Mouse (Mus musculus) forebrain, embryonic 12.5 days (tissue): ENCODE results near the gene Pax3. TPM values are rescaled to one million over a fixed set of nuclear protein-coding genes. Genes with fewer than 3 reads are reported as not detected.

ENCODE experiments used
- ATAC-seq: fragments of 200-750 bp; cut with Nextera tagmentation; 2 replicates; pipeline ENCODE4 v1.8.0; 2017; ENCODE audit warnings: moderate TSS enrichment; ENCODE audit not compliant: low FRiP score
- H3K27ac ChIP-seq: fragments of 300-500 bp; sonication (generic); 2 replicates; pipeline ENCODE4 v1.5.1; 2016; ENCODE audit warnings: mild to moderate bottlenecking
- H3K27me3 ChIP-seq: fragments of 300-500 bp; sonication (generic); 2 replicates; pipeline ENCODE4 v1.6.1; 2016; ENCODE audit warnings: mild to moderate bottlenecking
- H3K36me3 ChIP-seq: fragments of 300-500 bp; sonication (generic); replicated peaks from 2 replicates; pipeline ENCODE4 v1.6.1; 2016; ENCODE audit warnings: mild to moderate bottlenecking
- H3K4me1 ChIP-seq: fragments of 300-500 bp; sonication (generic); 2 replicates; pipeline ENCODE4 v1.6.1; 2016
- H3K4me2 ChIP-seq: fragments of 300-500 bp; sonication (generic); 2 replicates; pipeline ENCODE4 v1.6.1; 2016; ENCODE audit warnings: mild to moderate bottlenecking, moderate library complexity
- H3K4me3 ChIP-seq: fragments of 300-500 bp; sonication (generic); replicated peaks from 2 replicates; pipeline ENCODE4 v1.5.1; 2016; ENCODE audit warnings: mild to moderate bottlenecking
- H3K9ac ChIP-seq: fragments of 300-500 bp; sonication (generic); 2 replicates; pipeline ENCODE4 v1.6.1; 2016; ENCODE audit warnings: mild to moderate bottlenecking
- H3K9me3 ChIP-seq: fragments of 300-500 bp; sonication (generic); 2 replicates; pipeline ENCODE4 v1.6.1; 2016
- WGBS: fragments of 180-500 bp; shearing (Covaris S2); methylation state at CpG from one replicate; pipeline ENCODE4 v1.1.7; 2016; 5-methylcytosine and 5-hydroxymethylcytosine counted together
- polyA plus RNA-seq: library from polyadenylated mRNA; unstranded; fragments of >200 nt; fragmentation: Nextera tagmentation; extraction: Ambion mirVana; gene quantifications from 2 replicates; pipeline ENCODE4 v1.2.1, GENCODE M21; 2016

Pax3 gene
- polyA plus RNA-seq, 1 experiment from 2014 or later: 3.6 TPM

DNA sequence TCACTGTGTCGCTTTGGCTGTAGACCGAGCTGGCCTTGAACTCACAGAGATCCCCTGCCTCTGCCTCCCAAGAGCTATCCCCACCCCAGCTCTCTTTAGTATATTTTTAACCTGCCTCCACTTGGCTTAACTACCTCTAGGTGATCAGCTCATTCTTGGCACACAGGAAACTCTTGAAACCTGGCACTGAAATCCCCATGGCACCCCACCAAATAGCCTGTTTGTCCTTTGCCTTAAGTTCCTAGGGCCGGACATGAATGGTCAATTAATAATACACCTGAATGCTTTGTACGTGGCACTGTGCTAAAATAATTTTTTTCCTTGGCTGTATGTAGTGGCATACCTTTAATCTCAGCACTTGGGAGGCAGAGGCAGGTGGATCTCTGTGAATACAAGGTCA, 41.1 kb downstream of the Pax3 start:
- H3K27ac ChIP-seq: no peak overlapping the region
- no peak for ATAC-seq
- H3K4me2 ChIP-seq: no peak overlapping the region
- 87% methylated on average over 4 of the region's 4 CpGs for WGBS
- H3K36me3 ChIP-seq: no peaks in the 10 kb centered on the region
- H3K4me1 ChIP-seq: no peaks in the 10 kb centered on the region; the same call in 1 of the 2 replicates
- H3K27me3 ChIP-seq: peaks cover 91% of the 10 kb centered on the region
- no peaks in the 10 kb centered on the region for H3K9me3 ChIP-seq
- no peak overlapping the region for H3K4me3 ChIP-seq
- no peak overlapping the region for H3K9ac ChIP-seq

GRCm38 (mm10) chr1:78148011-78148623, 48.8 kb downstream of the Pax3 start:
- Histone ChIP-seq H3K4me3 (no peak overlapping the region), H3K4me1 (peaks cover 20% of the 10 kb centered on the region; the same call in 1 of the 2 replicates), H3K9me3 (no peaks in the 10 kb centered on the region), H3K4me2 (no peak overlapping the region), H3K9ac (no peak overlapping the region), H3K36me3 (no peaks in the 10 kb centered on the region), H3K27ac (no peak overlapping the region), H3K27me3 (peaks cover 94% of the 10 kb centered on the region)
- 48% methylated on average over 2 of the region's 2 CpGs for WGBS
- no peak for ATAC-seq

DNA sequence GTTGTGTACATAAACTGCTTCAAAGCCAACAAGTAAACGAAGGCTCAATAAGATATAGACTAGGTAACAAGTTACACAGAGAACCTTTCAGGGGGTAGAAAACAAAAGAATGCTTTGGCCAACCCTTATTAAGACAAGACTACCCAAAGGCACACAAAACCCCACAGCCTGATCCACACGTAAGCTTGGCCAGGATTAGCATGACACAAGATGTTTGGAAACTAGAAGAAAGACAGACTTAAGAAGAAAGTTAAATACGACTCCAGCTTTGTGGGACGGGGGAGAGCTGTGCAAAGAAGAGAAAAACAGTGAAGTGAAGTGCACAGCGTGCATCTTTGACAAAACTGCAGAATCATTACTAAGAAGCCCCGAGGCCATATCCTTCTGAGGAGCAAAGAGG, 53.5 kb downstream of the Pax3 start:
- Histone ChIP-seq H3K4me2 (no peak overlapping the region), H3K36me3 (no peaks in the 10 kb centered on the region), H3K27ac (no peak overlapping the region), H3K9me3 (no peaks in the 10 kb centered on the region), H3K4me1 (peaks cover 53% of the 10 kb centered on the region), H3K4me3 (no peak overlapping the region), H3K9ac (no peak overlapping the region), H3K27me3 (peaks cover 90% of the 10 kb centered on the region)
- WGBS: 5% methylated on average over 6 of the region's 6 CpGs
- no peak for ATAC-seq

- Histone ChIP-seq H3K27me3 (peaks cover 90% of the 10 kb centered on the region), H3K9ac (no peak overlapping the region), H3K9me3 (no peaks in the 10 kb centered on the region), H3K4me2 (no peak overlapping the region), H3K27ac (no peak overlapping the region), H3K4me3 (no peak overlapping the region), H3K4me1 (peaks cover 53% of the 10 kb centered on the region), H3K36me3 (no peaks in the 10 kb centered on the region)
- WGBS: 37% methylated on average over 6 of the region's 6 CpGs
- ATAC-seq: no peak
Measured at GRCm38 (mm10) chr1:78142912-78143311, 54.0 kb downstream of the Pax3 start.

- 14% methylated on average over 9 of the region's 9 CpGs for WGBS
- H3K4me1 ChIP-seq: peaks cover 53% of the 10 kb centered on the region
- H3K27ac ChIP-seq: no peak overlapping the region
- H3K4me3 ChIP-seq: no peak overlapping the region
- no peaks in the 10 kb centered on the region for H3K9me3 ChIP-seq
- 0 out of 2 replicates have a peak, but pooled peaks have one; percentile 20 for ATAC-seq
- peaks cover 93% of the 10 kb centered on the region for H3K27me3 ChIP-seq
- no peak overlapping the region for H3K9ac ChIP-seq
- H3K4me2 ChIP-seq: no peak overlapping the region
- no peaks in the 10 kb centered on the region for H3K36me3 ChIP-seq
Measured at GRCm38 (mm10) chr1:78141741-78142501, 55.0 kb downstream of the Pax3 start.

GRCm38 (mm10) chr1:78141314-78141713, 55.6 kb downstream of the Pax3 start:
- Histone ChIP-seq H3K9ac (no peak overlapping the region), H3K4me2 (no peak overlapping the region), H3K4me1 (peaks cover 48% of the 10 kb centered on the region), H3K4me3 (no peak overlapping the region), H3K27me3 (peaks cover 90% of the 10 kb centered on the region), H3K9me3 (no peaks in the 10 kb centered on the region), H3K36me3 (no peaks in the 10 kb centered on the region), H3K27ac (no peak overlapping the region)
- ATAC-seq: no peak
- WGBS: 1% methylated on average over 7 of the region's 7 CpGs

DNA sequence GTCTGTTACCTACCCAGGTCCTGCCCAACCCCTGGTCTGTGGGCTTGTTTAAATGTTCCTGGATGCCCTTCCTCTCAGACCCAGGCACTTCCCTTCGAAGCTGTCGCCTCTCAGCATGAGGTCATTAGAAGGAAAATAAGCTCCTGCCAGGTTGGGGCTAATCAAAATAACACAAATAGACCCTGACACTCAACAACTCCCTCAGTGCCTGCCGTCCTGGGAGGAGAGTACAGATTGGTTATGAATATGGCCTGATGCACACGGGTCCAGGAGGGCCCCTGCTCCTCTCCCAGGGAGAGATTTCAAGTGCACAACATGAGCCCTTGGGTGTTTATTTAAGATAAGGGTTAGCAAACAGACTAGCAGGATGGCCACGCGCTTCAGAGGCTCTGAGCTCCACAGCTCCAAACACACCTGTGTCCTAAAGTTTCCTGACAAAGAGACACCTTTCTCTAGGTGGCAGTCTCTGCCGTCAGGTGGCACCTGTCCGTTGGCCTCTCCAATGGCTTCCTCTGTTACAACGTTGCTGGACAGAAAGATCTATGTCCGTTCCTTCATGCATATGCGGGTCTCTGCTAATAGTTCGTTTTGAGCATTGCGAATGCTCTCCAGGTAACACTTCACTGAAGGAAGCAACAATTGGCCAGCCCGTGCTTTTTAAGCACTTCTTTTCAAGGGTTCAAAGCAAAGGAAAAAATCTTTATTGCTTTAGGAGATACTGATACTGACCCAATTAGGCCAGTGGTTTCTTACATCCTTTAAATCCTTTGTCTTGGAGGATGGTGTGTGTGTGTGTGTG, 56.2 kb downstream of the Pax3 start:
- Histone ChIP-seq H3K4me2 (no peak overlapping the region), H3K36me3 (no peaks in the 10 kb centered on the region), H3K9ac (no peak overlapping the region), H3K4me1 (peaks cover 48% of the 10 kb centered on the region), H3K27me3 (peaks cover 89% of the 10 kb centered on the region), H3K4me3 (no peak overlapping the region), H3K27ac (no peak overlapping the region), H3K9me3 (no peaks in the 10 kb centered on the region)
- 2% methylated on average over 14 of the region's 14 CpGs for WGBS
- ATAC-seq: no peak

GRCm38 (mm10) chr1:78139287-78139686, 57.6 kb downstream of the Pax3 start:
- Histone ChIP-seq H3K27ac (no peak overlapping the region), H3K4me3 (no peak overlapping the region), H3K4me2 (no peak overlapping the region), H3K9me3 (no peaks in the 10 kb centered on the region), H3K9ac (no peak overlapping the region), H3K36me3 (no peaks in the 10 kb centered on the region), H3K4me1 (peaks cover 40% of the 10 kb centered on the region), H3K27me3 (peaks cover 89% of the 10 kb centered on the region)
- WGBS: 1% methylated on average over 11 of the region's 11 CpGs
- ATAC-seq: no peak

DNA sequence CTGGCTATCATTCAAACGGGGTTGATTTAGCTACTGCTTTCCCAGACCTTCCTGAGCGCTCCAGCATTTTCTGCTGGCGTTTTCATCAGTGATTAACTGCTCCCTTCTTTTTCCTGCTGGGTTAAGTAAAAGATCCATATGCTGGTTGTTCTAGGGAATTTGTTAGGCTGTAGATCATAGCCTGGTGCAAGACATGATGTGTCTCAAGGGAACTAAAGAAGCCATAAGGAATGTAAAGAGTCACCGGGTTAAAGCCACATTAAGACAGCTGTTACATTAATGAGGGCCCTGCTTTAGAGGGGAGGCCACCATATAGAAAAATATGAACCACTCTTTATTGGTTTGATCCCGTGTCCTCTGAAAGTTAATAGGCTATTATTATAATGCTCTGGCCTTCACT, 67.7 kb downstream of the Pax3 start:
- Histone ChIP-seq H3K9me3 (no peaks in the 10 kb centered on the region), H3K4me1 (no peaks in the 10 kb centered on the region), H3K27ac (no peak overlapping the region), H3K36me3 (no peaks in the 10 kb centered on the region), H3K27me3 (peaks cover 45% of the 10 kb centered on the region), H3K4me2 (no peak overlapping the region), H3K9ac (no peak overlapping the region), H3K4me3 (no peak overlapping the region)
- 76% methylated on average over 5 of the region's 5 CpGs for WGBS
- no peak for ATAC-seq

- Histone ChIP-seq H3K27ac (no peak overlapping the region), H3K9me3 (no peaks in the 10 kb centered on the region), H3K4me3 (no peak overlapping the region), H3K27me3 (peaks cover 63% of the 10 kb centered on the region), H3K4me2 (no peak overlapping the region), H3K9ac (no peak overlapping the region), H3K36me3 (no peaks in the 10 kb centered on the region), H3K4me1 (peaks cover 9% of the 10 kb centered on the region)
- WGBS: 6% methylated on average over 10 of the region's 10 CpGs
- no peak for ATAC-seq
Measured at GRCm38 (mm10) chr1:78119899-78120560, 76.9 kb downstream of the Pax3 start.

- no peak overlapping the region for H3K27ac ChIP-seq
Measured at GRCm38 (mm10) chr1:78116046-78116445, 80.9 kb downstream of the Pax3 start.

DNA sequence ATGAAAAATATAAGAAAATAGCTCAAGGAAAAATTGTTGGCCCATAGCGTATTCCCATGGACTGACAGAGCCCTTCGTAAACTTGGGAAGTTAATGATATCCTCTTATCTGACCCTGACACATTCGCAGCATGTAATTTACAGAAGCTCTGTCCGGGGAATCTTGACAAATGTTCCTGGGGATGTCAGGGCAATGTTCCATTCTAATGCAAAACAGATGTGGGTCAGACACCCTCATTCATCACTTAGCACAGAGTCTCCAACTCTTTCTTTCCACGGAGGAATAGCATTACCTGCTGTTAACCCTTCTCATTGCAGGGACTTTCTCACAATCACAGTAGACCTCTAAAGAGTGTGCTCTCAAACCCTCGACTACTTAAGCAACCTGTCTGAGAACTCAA, 86.6 kb downstream of the Pax3 start:
- WGBS: 60% methylated on average over 6 of the region's 6 CpGs
- no peak for ATAC-seq

More at GRCm38 (mm10) chr1:78116046-78116445, 80.9 kb downstream of the Pax3 start:
- Histone ChIP-seq H3K4me3 (no peak overlapping the region), H3K4me2 (no peak overlapping the region), H3K9me3 (no peaks in the 10 kb centered on the region), H3K4me1 (peaks cover 9% of the 10 kb centered on the region), H3K9ac (no peak overlapping the region), H3K27me3 (peaks cover 53% of the 10 kb centered on the region), H3K36me3 (no peaks in the 10 kb centered on the region)
- WGBS: 88% methylated on average over 3 of the region's 3 CpGs
- ATAC-seq: no peak

More for the DNA sequence above, 86.6 kb downstream of the Pax3 start:
- Histone ChIP-seq H3K9me3 (no peaks in the 10 kb centered on the region), H3K4me2 (no peak overlapping the region), H3K27ac (no peak overlapping the region), H3K4me3 (no peak overlapping the region), H3K4me1 (no peaks in the 10 kb centered on the region), H3K27me3 (peaks cover 34% of the 10 kb centered on the region), H3K9ac (no peak overlapping the region), H3K36me3 (no peaks in the 10 kb centered on the region)
